Mouse (Mus musculus) midbrain, embryonic 16.5 days (tissue): ENCODE measurements around the gene Btbd1. TPM values are rescaled to one million over a fixed set of nuclear protein-coding genes. Genes with fewer than 3 reads are reported as not detected.
A peak's percentile ranks its signal among the peaks of the same experiment; 100 is the strongest.

Experiments
- ATAC-seq: fragments of 200-750 bp; cut with Nextera tagmentation; 2 replicates; pipeline ENCODE4 v1.8.0; 2017; ENCODE audit warnings: moderate TSS enrichment
- H3K27ac ChIP-seq: fragments of 300-500 bp; sonication (generic); 2 replicates; pipeline ENCODE4 v1.5.1; 2014; ENCODE audit warnings: mild to moderate bottlenecking, low read length, mixed read lengths
- H3K27me3 ChIP-seq: fragments of 300-500 bp; sonication (generic); 2 replicates; pipeline ENCODE4 v1.6.1; 2014; ENCODE audit warnings: low read depth, low read length, mixed read lengths; ENCODE audit not compliant: control insufficient read depth, insufficient read depth
- H3K36me3 ChIP-seq: fragments of 300-500 bp; sonication (generic); 2 replicates; pipeline ENCODE4 v1.6.1; 2014; ENCODE audit warnings: mild to moderate bottlenecking, low read length, moderate library complexity, mixed read lengths; ENCODE audit not compliant: control insufficient read depth, insufficient read depth
- H3K4me1 ChIP-seq: fragments of 300-500 bp; sonication (generic); 2 replicates; pipeline ENCODE4 v1.6.1; 2014; ENCODE audit warnings: mild to moderate bottlenecking, low read length, mixed read lengths; ENCODE audit not compliant: control insufficient read depth, insufficient read depth
- H3K4me2 ChIP-seq: fragments of 300-500 bp; sonication (generic); 2 replicates; pipeline ENCODE4 v1.6.1; 2014; ENCODE audit warnings: mild to moderate bottlenecking, low read length, mixed read lengths
- H3K4me3 ChIP-seq: fragments of 300-500 bp; sonication (generic); 2 replicates; pipeline ENCODE4 v1.5.1; 2014; ENCODE audit warnings: low read depth, mild to moderate bottlenecking, low read length, moderate library complexity, mixed read lengths
- H3K9ac ChIP-seq: fragments of 300-500 bp; sonication (generic); 2 replicates; pipeline ENCODE4 v1.6.1; 2014; ENCODE audit warnings: low read depth, low read length, mixed read lengths
- H3K9me3 ChIP-seq: fragments of 300-500 bp; sonication (generic); replicated peaks from 2 replicates; pipeline ENCODE4 v1.6.1; 2014; ENCODE audit warnings: mild to moderate bottlenecking, low read length, mixed read lengths; ENCODE audit not compliant: control insufficient read depth, poor library complexity, severe bottlenecking
- WGBS: fragments of 180-500 bp; shearing (Covaris S2); extraction: QIAGEN DNeasy Blood & Tissue Kit; methylation state at CpG from one replicate; pipeline ENCODE4 v1.1.7; 2014; 5-methylcytosine and 5-hydroxymethylcytosine counted together
- polyA plus RNA-seq: library from polyadenylated mRNA; unstranded; fragments of >200 nt; fragmentation: Nextera tagmentation; extraction: Ambion mirVana; gene quantifications from 2 replicates; pipeline ENCODE4 v1.2.1, GENCODE M21; 2015

The Btbd1 gene
- polyA plus RNA-seq, 1 experiment from 2014 or later = 89.1 TPM

GRCm38 (mm10) chr7:81862587-81863583, 33.7 kb upstream of the Btbd1 start:
- Histone ChIP-seq H3K4me3 (no peak overlapping the region), H3K27me3 (no peaks in the 10 kb centered on the region; the same call in 1 of the 2 replicates), H3K27ac (no peak overlapping the region), H3K4me2 (no peak overlapping the region), H3K9me3 (no peaks in the 10 kb centered on the region), H3K36me3 (no peaks in the 10 kb centered on the region), H3K4me1 (peaks cover 14% of the 10 kb centered on the region), H3K9ac (no peak overlapping the region)
- 77% methylated on average over 24 of the region's 24 CpGs for WGBS
- ATAC-seq = no peak

DNA sequence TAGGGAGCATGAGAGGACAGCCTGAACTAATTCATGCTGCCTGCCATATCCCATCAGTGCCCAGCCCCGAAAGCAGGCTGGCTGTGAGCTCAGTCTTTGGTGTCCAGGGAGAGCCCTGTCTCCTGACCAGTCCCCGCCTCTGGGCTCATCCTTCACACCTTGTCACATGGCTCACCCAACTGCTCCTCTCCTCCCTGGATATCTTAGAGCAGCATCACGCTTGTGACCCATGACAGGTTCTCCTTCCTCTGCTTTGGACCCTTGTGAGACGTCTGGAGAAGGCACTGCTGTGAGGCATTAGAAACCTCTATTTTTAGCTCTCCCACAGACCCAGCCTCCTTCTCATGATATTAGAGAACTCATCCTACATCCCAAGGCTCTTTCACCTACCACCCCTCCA, 32.7 kb upstream of the Btbd1 start:
- WGBS = 73% methylated on average over 4 of the region's 4 CpGs
- H3K9me3 ChIP-seq = no peaks in the 10 kb centered on the region

DNA sequence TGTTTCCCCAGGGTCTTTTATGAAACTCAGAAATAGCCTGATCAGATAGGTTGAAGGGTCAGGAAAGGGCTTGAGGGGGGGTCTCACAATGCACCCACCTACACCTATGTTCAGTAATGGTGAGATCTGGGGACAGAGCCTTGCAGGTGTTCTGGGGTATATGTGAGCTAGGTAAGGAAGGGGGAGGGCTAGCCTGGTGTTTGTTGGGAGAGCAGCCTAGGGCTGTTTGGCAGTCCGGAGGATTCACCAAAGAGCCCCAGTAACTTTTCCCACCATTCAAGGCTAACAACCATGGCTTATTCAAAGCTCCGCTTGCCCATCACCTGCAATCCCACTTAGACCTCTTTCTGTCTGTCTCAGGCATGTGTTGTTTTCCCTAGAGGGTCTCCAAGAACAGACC, 32.2 kb upstream of the Btbd1 start:
- Histone ChIP-seq H3K9me3 (no peaks in the 10 kb centered on the region), H3K36me3 (no peaks in the 10 kb centered on the region), H3K9ac (no peak overlapping the region), H3K4me1 (peaks cover 15% of the 10 kb centered on the region), H3K27me3 (no peaks in the 10 kb centered on the region; the same call in 1 of the 2 replicates), H3K27ac (no peak overlapping the region), H3K4me3 (no peak overlapping the region), H3K4me2 (no peak overlapping the region)
- WGBS = 87% methylated on average over 2 of the region's 2 CpGs
- ATAC-seq = no peak

More for the DNA sequence above, 32.7 kb upstream of the Btbd1 start:
- H3K9ac ChIP-seq = no peak overlapping the region
- H3K4me3 ChIP-seq = no peak overlapping the region
- ATAC-seq = no peak
- no peaks in the 10 kb centered on the region; the same call in 1 of the 2 replicates for H3K27me3 ChIP-seq
- peaks cover 15% of the 10 kb centered on the region for H3K4me1 ChIP-seq
- H3K4me2 ChIP-seq = no peak overlapping the region
- H3K27ac ChIP-seq = no peak overlapping the region
- no peaks in the 10 kb centered on the region for H3K36me3 ChIP-seq

DNA sequence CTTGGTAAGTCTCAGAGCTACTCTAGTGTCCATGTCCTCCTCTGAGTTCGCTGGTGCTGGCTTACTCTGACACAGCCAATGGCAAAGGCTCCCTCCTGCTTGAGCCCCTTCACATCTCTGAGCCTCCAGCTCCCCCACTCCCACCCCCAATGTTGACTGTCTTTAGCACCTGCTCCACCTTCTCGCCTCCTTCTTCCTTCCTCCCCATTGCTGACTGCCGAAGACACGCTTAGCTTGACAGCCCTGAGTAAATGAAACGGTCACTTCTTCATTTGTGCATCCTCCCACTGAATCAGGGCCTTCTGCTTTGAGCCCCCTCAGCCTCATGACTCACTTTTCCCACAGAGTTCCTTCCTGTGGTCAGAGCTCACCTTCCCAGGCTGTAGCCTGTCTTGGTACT, 31.8 kb upstream of the Btbd1 start:
- peaks cover 15% of the 10 kb centered on the region for H3K4me1 ChIP-seq
- 74% methylated on average over 5 of the region's 5 CpGs for WGBS
- no peak for ATAC-seq
- H3K4me2 ChIP-seq = no peak overlapping the region
- no peaks in the 10 kb centered on the region for H3K9me3 ChIP-seq
- H3K36me3 ChIP-seq = no peaks in the 10 kb centered on the region
- H3K27ac ChIP-seq = no peak overlapping the region
- no peaks in the 10 kb centered on the region; the same call in 1 of the 2 replicates for H3K27me3 ChIP-seq
- H3K9ac ChIP-seq = no peak overlapping the region
- no peak overlapping the region for H3K4me3 ChIP-seq

GRCm38 (mm10) chr7:81860071-81860470, 30.8 kb upstream of the Btbd1 start:
- Histone ChIP-seq H3K4me3 (no peak overlapping the region), H3K27me3 (no peaks in the 10 kb centered on the region; the same call in 1 of the 2 replicates), H3K27ac (no peak overlapping the region), H3K9me3 (no peaks in the 10 kb centered on the region), H3K9ac (no peak overlapping the region), H3K36me3 (no peaks in the 10 kb centered on the region), H3K4me2 (peak overlapping the region; percentile 89), H3K4me1 (peaks cover 15% of the 10 kb centered on the region)
- 53% methylated on average over 11 of the region's 11 CpGs for WGBS
- no peak for ATAC-seq

- under 1% methylated on average over 63 of the region's 64 CpGs for WGBS
- H3K9ac ChIP-seq = peak within 1 kb of the TSS; percentile 80
- peak within 1 kb of the TSS; percentile 89 for H3K4me2 ChIP-seq
- no peaks in the 10 kb centered on the region; the same call in 1 of the 2 replicates for H3K27me3 ChIP-seq
- H3K36me3 ChIP-seq = no peaks in the 10 kb centered on the region
- H3K4me1 ChIP-seq = peaks cover 15% of the 10 kb centered on the region
- peak within 1 kb of the TSS; percentile 58 for H3K4me3 ChIP-seq
- ATAC-seq = peak; percentile 73
- no peaks in the 10 kb centered on the region for H3K9me3 ChIP-seq
- no peak within 1 kb of the TSS for H3K27ac ChIP-seq
Measured at GRCm38 (mm10) chr7:81858968-81859721, 29.9 kb upstream of the Btbd1 start, which contains the start of gene Tm6sf1. Tm6sf1 (plus strand) TSS chr7:81859001.

DNA sequence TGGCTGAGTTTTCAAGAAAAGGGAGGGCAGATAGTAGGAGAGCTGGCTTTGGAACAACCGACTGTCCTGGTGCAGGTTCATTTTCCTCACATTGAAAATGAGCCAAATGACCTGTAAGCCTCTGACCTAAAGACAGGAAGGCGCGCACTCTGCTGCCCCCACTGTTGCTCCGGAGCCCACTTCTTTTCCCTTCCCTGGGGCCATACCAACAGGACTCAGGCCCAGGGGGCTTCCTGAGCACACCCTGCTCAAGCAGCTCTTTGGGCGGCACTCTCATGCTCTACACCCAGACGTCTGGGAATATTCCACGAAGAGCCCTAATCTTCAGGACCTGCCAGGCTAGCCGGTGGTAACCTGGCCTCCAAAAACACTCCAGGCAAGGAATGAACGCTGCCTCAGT, 29.0 kb upstream of the Btbd1 start:
- WGBS = 9% methylated on average over 9 of the region's 9 CpGs
- Histone ChIP-seq H3K27ac (no peak overlapping the region), H3K27me3 (no peaks in the 10 kb centered on the region; the same call in 1 of the 2 replicates), H3K36me3 (no peaks in the 10 kb centered on the region), H3K4me1 (peaks cover 15% of the 10 kb centered on the region), H3K4me2 (peak overlapping the region; percentile 89), H3K9ac (peak overlapping the region; percentile 80; the same call in 1 of the 2 replicates), H3K9me3 (no peaks in the 10 kb centered on the region), H3K4me3 (no peak overlapping the region)
- no peak; the same call in 1 of the 2 replicates for ATAC-seq

GRCm38 (mm10) chr7:81856221-81856620, 27.0 kb upstream of the Btbd1 start:
- WGBS = 73% methylated on average over 4 of the region's 4 CpGs
- Histone ChIP-seq H3K27ac (no peak overlapping the region), H3K36me3 (no peaks in the 10 kb centered on the region), H3K4me3 (no peak overlapping the region), H3K9ac (no peak overlapping the region), H3K4me1 (peaks cover 15% of the 10 kb centered on the region), H3K9me3 (no peaks in the 10 kb centered on the region), H3K4me2 (no peak overlapping the region), H3K27me3 (no peaks in the 10 kb centered on the region; the same call in 1 of the 2 replicates)
- ATAC-seq = no peak
